Mouse (Mus musculus) CH12.LX (cell line): ENCODE measurements around the gene Dapk3. TPM values are rescaled to one million over a fixed set of nuclear protein-coding genes. Genes with fewer than 3 reads are reported as not detected.
A peak's percentile ranks its signal among the peaks of the same experiment; 100 is the strongest.

Experiments
- DNase-seq: peaks from one replicate; pipeline ENCODE4 v3.0.0-alpha.2; 2013; ENCODE audit errors: extremely low read depth
- H3K27ac ChIP-seq: 2 replicates; pipeline ENCODE4 v1.5.1; 2012; ENCODE audit warnings: low read depth, mild to moderate bottlenecking, control low read depth, moderate library complexity; ENCODE audit not compliant: insufficient read depth
- H3K27me3 ChIP-seq: replicated peaks from 2 replicates; pipeline ENCODE3; 2012; ENCODE audit warnings: inconsistent platforms
- H3K36me3 ChIP-seq, 2 experiments: replicated peaks in 1 of 2; 2 replicates each; pipeline versions ENCODE3 to v1.6.1; 2012; ENCODE audit warnings: inconsistent platforms in 1 of 2, low read length in 1 of 2, mild to moderate bottlenecking in 1 of 2, mixed read lengths in 1 of 2, moderate library complexity in 1 of 2; ENCODE audit not compliant: control insufficient read depth in 1 of 2, insufficient read depth in 1 of 2
- H3K4me1 ChIP-seq, 2 experiments: 2 replicates each; pipeline ENCODE4 v1.6.1; 2012; ENCODE audit warnings: inconsistent platforms in 1 of 2, moderate library complexity in 1 of 2; ENCODE audit not compliant: insufficient read depth in 2 of 2, control insufficient read depth in 1 of 2
- H3K4me2 ChIP-seq: 2 replicates; pipeline ENCODE4 v1.6.1; 2012; ENCODE audit warnings: low read depth, mild to moderate bottlenecking, control low read depth; ENCODE audit not compliant: poor library complexity, insufficient read depth, severe bottlenecking
- H3K4me3 ChIP-seq, 3 experiments: fragments of 150-350 bp in 1 of 3; sonication (generic) in 1 of 3; replicated peaks in 1 of 3; 2 replicates each; pipeline versions ENCODE3 to v1.5.1; 2011 to 2012; ENCODE audit warnings: low read depth in 2 of 3, low read length in 2 of 3, mild to moderate bottlenecking in 2 of 3, moderate library complexity in 2 of 3, control low read depth in 1 of 3, improper control_type of control experiment in 1 of 3, inconsistent platforms in 1 of 3, mixed read lengths in 1 of 3; ENCODE audit not compliant: poor library complexity in 1 of 3
- H3K79me2 ChIP-seq: replicated peaks from 2 replicates; pipeline ENCODE4 v1.6.1; 2012; ENCODE audit warnings: mild to moderate bottlenecking, moderate library complexity; ENCODE audit not compliant: control insufficient read depth, poor library complexity, insufficient read depth, severe bottlenecking; ENCODE audit errors: extremely low read depth
- H3K9ac ChIP-seq: 2 replicates; pipeline ENCODE4 v1.6.1; 2012; ENCODE audit warnings: low read depth, mild to moderate bottlenecking, control low read depth, moderate library complexity; ENCODE audit not compliant: insufficient read depth
- H3K9me3 ChIP-seq: replicated peaks from 2 replicates; pipeline ENCODE3; 2012; ENCODE audit warnings: low read length, inconsistent platforms, mixed read lengths
- BHLHE40 ChIP-seq: IDR thresholded peaks from 2 replicates; pipeline ENCODE4 v1.6.1; 2011; ENCODE audit warnings: mild to moderate bottlenecking, low read depth, low read length, improper control_type of control experiment
- CHD2 ChIP-seq: IDR thresholded peaks from 2 replicates; pipeline ENCODE4 v1.6.1; 2011; ENCODE audit warnings: low read length, improper control_type of control experiment
- E2F4 ChIP-seq: IDR thresholded peaks from 2 replicates; pipeline ENCODE4 v1.6.1; 2011; ENCODE audit warnings: low read depth, low read length, improper control_type of control experiment; ENCODE audit not compliant: insufficient replicate concordance
- ELF1 ChIP-seq: IDR thresholded peaks from 2 replicates; pipeline ENCODE4 v1.6.1; 2014; ENCODE audit warnings: low read depth, mild to moderate bottlenecking, inconsistent platforms, low read length, improper control_type of control experiment
- EP300 ChIP-seq: IDR thresholded peaks from 2 replicates; pipeline ENCODE4 v1.6.1; 2011; ENCODE audit warnings: low read length, improper control_type of control experiment
- ETS1 ChIP-seq: conservative IDR thresholded peaks from 2 replicates; pipeline ENCODE4 v1.6.1; 2012; ENCODE audit warnings: low read depth, mild to moderate bottlenecking, inconsistent platforms, low read length, improper control_type of control experiment, moderate library complexity
- GABPA ChIP-seq: IDR thresholded peaks from 2 replicates; pipeline ENCODE4 v1.6.1; 2012; ENCODE audit warnings: low read depth, low read length, improper control_type of control experiment, inconsistent platforms; ENCODE audit not compliant: insufficient replicate concordance
- KAT2A ChIP-seq: IDR thresholded peaks from 2 replicates; pipeline ENCODE4 v1.6.1; 2012; ENCODE audit warnings: low read length, improper control_type of control experiment, inconsistent platforms; ENCODE audit not compliant: insufficient replicate concordance
- MAFK ChIP-seq: IDR thresholded peaks from 2 replicates; pipeline ENCODE4 v1.6.1; 2011; ENCODE audit warnings: low read length, improper control_type of control experiment; ENCODE audit not compliant: insufficient replicate concordance
- MAX ChIP-seq: IDR thresholded peaks from 2 replicates; pipeline ENCODE4 v1.6.1; 2011; ENCODE audit warnings: low read length, improper control_type of control experiment
- MAZ ChIP-seq: IDR thresholded peaks from 2 replicates; pipeline ENCODE4 v1.6.1; 2012; ENCODE audit warnings: low read depth, mild to moderate bottlenecking, inconsistent platforms, low read length, improper control_type of control experiment, moderate library complexity
- MEF2A ChIP-seq: IDR thresholded peaks from 2 replicates; pipeline ENCODE4 v1.6.1; 2014; ENCODE audit warnings: low read depth, mild to moderate bottlenecking, inconsistent platforms, low read length, improper control_type of control experiment, borderline replicate concordance
- MXI1 ChIP-seq: IDR thresholded peaks from 2 replicates; pipeline ENCODE4 v1.6.1; 2011; ENCODE audit warnings: mild to moderate bottlenecking, low read depth, low read length, improper control_type of control experiment
- MYC ChIP-seq: IDR thresholded peaks from 2 replicates; pipeline ENCODE4 v1.6.1; 2011; ENCODE audit warnings: low read depth, mild to moderate bottlenecking, improper control_type of control experiment, low read length
- NELFE ChIP-seq: IDR thresholded peaks from 2 replicates; pipeline ENCODE4 v1.6.1; 2011; ENCODE audit warnings: low read depth, low read length, improper control_type of control experiment
- NRF1 ChIP-seq: IDR thresholded peaks from 2 replicates; pipeline ENCODE4 v1.6.1; 2014; ENCODE audit warnings: low read depth, mild to moderate bottlenecking, inconsistent platforms, low read length, improper control_type of control experiment, moderate library complexity
- PAX5 ChIP-seq: IDR thresholded peaks from 2 replicates; pipeline ENCODE4 v1.6.1; 2012; ENCODE audit warnings: low read length, inconsistent platforms, mixed read lengths
- POLR2A ChIP-seq: IDR thresholded peaks from 2 replicates; pipeline ENCODE4 v1.6.1; 2011; ENCODE audit warnings: low read depth, mild to moderate bottlenecking, improper control_type of control experiment, low read length
- POLR2AphosphoS2 ChIP-seq: IDR thresholded peaks from 2 replicates; pipeline ENCODE4 v1.6.1; 2011; ENCODE audit warnings: low read depth, low read length, improper control_type of control experiment
- SIN3A ChIP-seq: IDR thresholded peaks from 2 replicates; pipeline ENCODE4 v1.6.1; 2012; ENCODE audit warnings: low read length, improper control_type of control experiment, inconsistent platforms
- SMC3 ChIP-seq: IDR thresholded peaks from 2 replicates; pipeline ENCODE4 v1.6.1; 2011; ENCODE audit warnings: low read depth, low read length, improper control_type of control experiment
- TBP ChIP-seq: conservative IDR thresholded peaks from 2 replicates; pipeline ENCODE4 v1.6.1; 2011; ENCODE audit warnings: low read depth, low read length, improper control_type of control experiment
- TCF12 ChIP-seq: IDR thresholded peaks from 2 replicates; pipeline ENCODE4 v1.6.1; 2014; ENCODE audit warnings: low read depth, mild to moderate bottlenecking, inconsistent platforms, low read length, improper control_type of control experiment
- UBTF ChIP-seq: IDR thresholded peaks from 2 replicates; pipeline ENCODE4 v1.6.1; 2012; ENCODE audit warnings: low read depth, mild to moderate bottlenecking, inconsistent platforms, low read length, improper control_type of control experiment, moderate library complexity
- USF1 ChIP-seq: IDR thresholded peaks from 2 replicates; pipeline ENCODE4 v1.6.1; 2014; ENCODE audit warnings: low read depth, mild to moderate bottlenecking, inconsistent platforms, low read length, improper control_type of control experiment
- USF2 ChIP-seq: conservative IDR thresholded peaks from 2 replicates; pipeline ENCODE4 v1.6.1; 2011; ENCODE audit warnings: low read depth, low read length, improper control_type of control experiment
- ZKSCAN1 ChIP-seq: IDR thresholded peaks from 2 replicates; pipeline ENCODE4 v1.6.1; 2012; ENCODE audit warnings: low read depth, inconsistent platforms, low read length, improper control_type of control experiment, borderline replicate concordance
- ZMIZ1 ChIP-seq: IDR thresholded peaks from 2 replicates; pipeline ENCODE4 v1.6.1; 2012; ENCODE audit warnings: low read depth, mild to moderate bottlenecking, inconsistent platforms, low read length, improper control_type of control experiment
- ZNF384 ChIP-seq: IDR thresholded peaks from 2 replicates; pipeline ENCODE4 v1.6.1; 2012; ENCODE audit warnings: low read depth, low read length, improper control_type of control experiment, inconsistent platforms
- dilution Hi-C: fragments of 300-500 bp; cut with MboI; formaldehyde crosslinking; loops from 2 replicates; pipeline ENCODE4 v1.14.3; 2020; ENCODE audit warnings: low sequenced_read_pairs; ENCODE audit not compliant: extremely low pct_unique_long_range_greater_than_20kb, extremely low pct_ligation_motif_present
- in situ Hi-C: fragments of 300-500 bp; cut with MboI; formaldehyde crosslinking; loops from 3 replicates; pipeline ENCODE4 v1.14.3; 2019; ENCODE audit warnings: low sequenced_read_pairs, low pct_ligation_motif_present, low pct_unique_long_range_greater_than_20kb, mixed read lengths
- polyA plus RNA-seq: library from polyadenylated mRNA; unstranded; fragments of >175 nt; gene quantifications from 2 replicates; pipeline ENCODE4 v1.2.1, GENCODE M21; 2012; ENCODE audit warnings: low read depth; ENCODE audit not compliant: insufficient read length
- total RNA-seq, 2 experiments: library from RNA; depleted of rRNA; stranded (reverse); fragments of 300-350 nt in 1 of 2; fragments of >200 nt in 1 of 2; gene quantifications; 2 replicates each; pipeline ENCODE4 v1.2.3; 2012 to 2014

The Dapk3 gene
- total and polyA plus RNA-seq, 3 experiments = 25.4 to 46.2 (median 44.5) TPM

DNA sequence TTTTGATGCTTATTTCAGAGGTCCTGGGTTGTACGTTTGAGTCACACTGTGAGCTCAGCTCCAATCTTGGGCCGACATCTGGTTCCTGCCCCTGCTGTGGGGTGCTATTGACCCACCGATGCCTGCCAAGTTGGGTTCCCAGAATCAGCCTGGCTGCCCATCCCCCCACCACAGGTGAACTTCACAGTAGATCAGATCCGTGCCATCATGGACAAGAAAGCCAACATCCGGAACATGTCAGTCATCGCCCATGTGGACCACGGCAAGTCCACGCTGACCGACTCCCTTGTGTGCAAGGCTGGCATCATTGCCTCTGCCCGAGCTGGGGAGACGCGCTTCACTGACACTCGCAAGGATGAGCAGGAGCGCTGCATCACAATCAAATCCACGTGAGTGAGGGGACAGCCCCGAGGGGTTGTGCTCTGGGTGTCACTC, 5.3 kb upstream of the Dapk3 start:
- Histone ChIP-seq H3K36me3 (peaks cover 52% of the 10 kb centered on the region in 2 experiments), H3K9me3 (no peaks in the 10 kb centered on the region), H3K4me1 (peaks cover 22 to 47% of the 10 kb centered on the region in 2 experiments), H3K4me3 (peak overlapping the region; percentile 96 to 99 (median 99)), H3K27ac (peak overlapping the region; percentile 84), H3K4me2 (peak overlapping the region; percentile 60), H3K27me3 (no peaks in the 10 kb centered on the region), H3K79me2 (peaks cover 39% of the 10 kb centered on the region), H3K9ac (peak overlapping the region; percentile 98)
- TF ChIP-seq TBP = no peak
- TF ChIP-seq BHLHE40 = peak; percentile 40
- no peak for TF ChIP-seq KAT2A
- no peak; the same call in 1 of the 2 replicates for TF ChIP-seq MAX
- no peak; the same call in 1 of the 2 replicates for TF ChIP-seq ZMIZ1
- no peak for TF ChIP-seq USF1
- no peak for TF ChIP-seq EP300
- no peak for TF ChIP-seq PAX5
- 0 out of 2 replicates have a peak, but pooled peaks have one; percentile 34 for TF ChIP-seq NELFE
- 0 out of 2 replicates have a peak, but pooled peaks have one; percentile 4 for TF ChIP-seq POLR2A
- TF ChIP-seq ELF1 = no peak
- TF ChIP-seq MXI1 = peak; percentile 78; the same call in 1 of the 2 replicates
- TF ChIP-seq MYC = peak; percentile 41; the same call in 1 of the 2 replicates
- no peak; the same call in 1 of the 2 replicates for TF ChIP-seq SIN3A
- peak; percentile 60 for TF ChIP-seq CHD2
- TF ChIP-seq ZNF384 = no peak
- no peak for TF ChIP-seq MAZ
- TF ChIP-seq ZKSCAN1 = no peak
- TF ChIP-seq MAFK = no peak
- no peak for TF ChIP-seq SMC3
- no peak for TF ChIP-seq POLR2AphosphoS2
- no peak for TF ChIP-seq E2F4
- 0 out of 2 replicates have a peak, but pooled peaks have one; percentile 18 for TF ChIP-seq TCF12
- TF ChIP-seq UBTF = no peak
- no peak for TF ChIP-seq GABPA
- no peak for TF ChIP-seq USF2
- no peak for TF ChIP-seq NRF1
- no peak for TF ChIP-seq MEF2A
- TF ChIP-seq ETS1 = no peak
- in situ Hi-C loops (loop anchor here (10.0 kb wide), 1 partner anchor 103 kb away; the partner anchor contains the start of gene Thop1), dilution Hi-C loops (no loop called here)
- no peak for DNase-seq
